In the genomic region with DNA sequence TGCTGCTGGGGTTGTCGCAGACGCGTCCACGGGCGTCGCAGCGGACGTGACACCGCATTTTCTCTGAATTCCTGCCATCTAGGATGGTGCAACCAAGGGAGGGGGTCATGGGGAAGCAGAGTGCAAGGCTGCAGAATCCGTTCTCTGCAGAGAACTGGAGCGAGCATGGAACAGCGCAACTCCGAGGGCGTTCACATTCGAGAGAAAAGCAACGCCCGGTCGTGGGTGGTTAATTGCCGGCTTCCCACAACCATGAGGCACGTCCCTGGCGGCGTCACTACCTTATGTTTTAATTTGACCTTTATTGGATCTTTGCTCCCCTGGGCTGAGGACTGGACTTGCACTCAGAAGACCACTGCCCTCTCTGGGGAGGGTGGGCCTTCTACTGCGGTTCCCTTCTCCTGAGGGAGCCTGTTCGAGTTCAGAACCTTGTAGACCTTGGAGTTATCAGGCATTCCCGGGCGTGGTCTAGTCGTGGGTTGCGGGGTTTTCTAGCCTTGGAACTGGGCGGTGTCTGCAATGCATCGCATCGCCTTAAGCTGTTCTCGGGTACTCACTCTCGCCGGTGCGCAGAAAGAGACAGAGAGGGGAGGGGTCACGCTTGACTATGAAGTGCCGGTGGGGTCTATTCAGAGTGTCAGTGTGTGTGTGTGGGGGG, we compare ENCODE assay signal across 8 mouse cellular contexts.
DNase-seq lines count a peak whose midpoint lies in the region; ATAC-seq lines count a peak whose summit lies in the region.

No protein-coding gene starts in this region.

- H3K9ac ChIP-seq in heart, embryonic 13.5 days: no peak overlapping the region; the same call in 1 of the 2 replicates
- H3K9ac ChIP-seq in forebrain, embryonic 14.5 days (ENCODE audit: low read length): peak overlapping the region; percentile 70
- H3K9ac ChIP-seq in liver, embryonic 12.5 days: no peak overlapping the region

- H3K9me3 ChIP-seq in heart, embryonic 13.5 days: no peaks in the 10 kb centered on the region
- no peaks in the 10 kb centered on the region for H3K9me3 ChIP-seq in forebrain, embryonic 14.5 days (replicated peaks; ENCODE audit: control insufficient read depth, low read length)
- no peaks in the 10 kb centered on the region for H3K9me3 ChIP-seq in liver, embryonic 12.5 days (replicated peaks)

- DNase-seq in heart, adult 8-10 months (ENCODE audit: low spot score): no peak
- DNase-seq in R1 (ENCODE audit: low read depth, low spot score): peak; percentile 66
- DNase-seq in forebrain, embryonic 14.5 days (ENCODE audit: low spot score): peak; percentile 37
- DNase-seq in right cerebral cortex, postnatal 25 days: peak; percentile 53
- DNase-seq in gastrocnemius, adult 18-20 months (ENCODE audit: low spot score): no peak
- no peak for DNase-seq in kidney, postnatal 25 days

- peaks cover 35% of the 10 kb centered on the region for H3K4me1 ChIP-seq in heart, embryonic 13.5 days
- peaks cover 10% of the 10 kb centered on the region for H3K4me1 ChIP-seq in forebrain, embryonic 14.5 days (ENCODE audit: control insufficient read depth, insufficient read depth, low read length)
- peaks cover 19% of the 10 kb centered on the region; the same call in 1 of the 2 replicates for H3K4me1 ChIP-seq in liver, embryonic 12.5 days

- H3K27me3 ChIP-seq in heart, embryonic 13.5 days (replicated peaks): peaks cover 99% of the 10 kb centered on the region
- peaks cover 65% of the 10 kb centered on the region for H3K27me3 ChIP-seq in forebrain, embryonic 14.5 days (replicated peaks; ENCODE audit: control insufficient read depth, insufficient read depth, low read length)
- peaks cover 97% of the 10 kb centered on the region for H3K27me3 ChIP-seq in liver, embryonic 12.5 days (replicated peaks)

- no peak overlapping the region for H3K27ac ChIP-seq in heart, embryonic 13.5 days (replicated peaks)
- 0 out of 2 replicates have a peak overlapping the region, but pooled peaks have one; percentile 14 for H3K27ac ChIP-seq in forebrain, embryonic 14.5 days (ENCODE audit: low read depth, low read length)
- no peak overlapping the region for H3K27ac ChIP-seq in liver, embryonic 12.5 days

- peak overlapping the region; percentile 81 for H3K4me2 ChIP-seq in heart, embryonic 13.5 days
- peak overlapping the region; percentile 81 for H3K4me2 ChIP-seq in forebrain, embryonic 14.5 days (ENCODE audit: low read length)
- H3K4me2 ChIP-seq in liver, embryonic 12.5 days: peak overlapping the region; percentile 67

- H3K36me3 ChIP-seq in heart, embryonic 13.5 days: no peaks in the 10 kb centered on the region
- H3K36me3 ChIP-seq in forebrain, embryonic 14.5 days (ENCODE audit: control insufficient read depth, insufficient read depth, low read length): no peaks in the 10 kb centered on the region
- no peaks in the 10 kb centered on the region for H3K36me3 ChIP-seq in liver, embryonic 12.5 days

- WGBS in heart, embryonic 13.5 days: under 1% methylated on average over 37 of the region's 37 CpGs
- WGBS in forebrain, embryonic 14.5 days: 1% methylated on average over 37 of the region's 37 CpGs
- 4% methylated on average over 37 of the region's 37 CpGs for WGBS in liver, embryonic 12.5 days (ENCODE audit: insufficient replicate concordance)

- 0 out of 2 replicates have a peak, but pooled peaks have one; percentile 10 for ATAC-seq in heart, embryonic 13.5 days (ENCODE audit: extremely low read depth, insufficient number of reproducible peaks, low FRiP score, low TSS enrichment)
- ATAC-seq in forebrain, embryonic 14.5 days: peak; percentile 42
- no peak; the same call in 1 of the 2 replicates for ATAC-seq in liver, embryonic 12.5 days

- H3K4me3 ChIP-seq in heart, embryonic 13.5 days: peak overlapping the region; percentile 62
- H3K4me3 ChIP-seq in forebrain, embryonic 14.5 days (ENCODE audit: low read depth, low read length): peak overlapping the region; percentile 49
- H3K4me3 ChIP-seq in liver, embryonic 12.5 days: peak overlapping the region; percentile 43

Comparison
In these comparisons a context has a peak if more than half of its experiments do, and no peak if none do; other contexts are left out.
1. DNase-seq: peak in R1 (single experiment), forebrain, embryonic 14.5 days (single experiment) and right cerebral cortex, postnatal 25 days (single experiment); none in heart, adult 8-10 months (single experiment), gastrocnemius, adult 18-20 months (single experiment) and kidney, postnatal 25 days (0 of 2).
2. Peak in every context shown above with its lines, with median percentiles within 50 percentile points of each other: H3K4me2 ChIP-seq and H3K4me3 ChIP-seq.